Mouse (Mus musculus): ENCODE measurements at regions not wholly inside any gene's neighbourhood (a gene's known extent, or its start where the extent isn't known, plus 50 kb on each side); places are given as distances from the start of the nearest gene placed in this dataset.

DNA sequence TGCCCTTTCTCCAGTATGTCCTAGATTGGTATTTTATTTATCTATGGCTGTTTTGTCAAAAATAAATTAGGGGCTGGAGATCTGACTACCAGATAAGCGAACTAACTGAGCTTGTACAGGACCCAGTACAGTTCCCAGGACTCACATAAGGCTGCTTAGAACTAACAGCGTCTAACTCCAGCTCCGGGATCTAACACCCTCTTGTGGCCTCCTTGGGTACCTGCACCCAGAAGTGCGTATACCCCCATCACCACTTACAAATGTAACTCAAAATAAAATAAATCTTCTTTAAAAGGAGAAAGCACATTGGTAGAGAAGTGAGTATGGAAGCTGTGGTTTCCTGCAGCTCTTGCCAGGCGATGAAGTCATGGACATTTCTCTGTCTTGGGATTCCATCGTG lies 82.9 kb downstream of the Gm4791 start:
- Histone ChIP-seq H3K27ac (no peak overlapping the region), H3K4me3 (no peak overlapping the region), H3K9ac (no peak overlapping the region), H3K27me3 (no peaks in the 10 kb centered on the region), H3K36me3 (no peaks in the 10 kb centered on the region), H3K4me2 (no peak overlapping the region), H3K9me3 (0 out of 2 replicates have a peak, but pooled peaks cover 8% of the 10 kb centered on the region), H3K4me1 (peaks cover 9% of the 10 kb centered on the region)
- 94% methylated on average over 6 of the region's 6 CpGs for WGBS
- ATAC-seq (ENCODE audit: insufficient number of reproducible peaks, insufficient read depth, low FRiP score, low TSS enrichment, low read depth) = no peak

DNA sequence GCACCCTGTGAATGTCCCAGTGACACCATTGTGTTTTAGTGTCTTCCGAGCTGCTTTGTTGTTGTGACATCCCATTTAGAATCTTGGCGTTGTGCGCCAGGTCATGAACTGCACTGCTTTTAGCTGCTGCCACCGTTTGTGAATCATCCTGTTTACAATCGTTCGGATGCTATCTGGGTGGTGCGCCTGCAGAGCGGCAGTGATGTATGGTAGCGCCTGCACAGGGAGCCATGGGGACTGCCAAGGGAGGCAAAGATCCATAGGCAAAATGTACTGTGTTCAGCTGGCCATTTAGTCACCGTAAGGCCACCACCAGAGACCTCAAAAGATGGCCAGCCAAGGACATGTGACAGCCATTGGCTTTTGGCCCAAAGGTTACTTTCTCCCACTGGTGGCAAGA lies 93.3 kb downstream of the Gm4791 start:
- no peaks in the 10 kb centered on the region for H3K4me1 ChIP-seq
- no peak overlapping the region for H3K9ac ChIP-seq
- H3K36me3 ChIP-seq = no peaks in the 10 kb centered on the region
- H3K27me3 ChIP-seq = no peaks in the 10 kb centered on the region
- WGBS = 90% methylated on average over 10 of the region's 10 CpGs
- no peak overlapping the region for H3K27ac ChIP-seq
- no peak overlapping the region for H3K4me3 ChIP-seq
- no peak overlapping the region for H3K4me2 ChIP-seq
- no peaks in the 10 kb centered on the region for H3K9me3 ChIP-seq
- ATAC-seq (ENCODE audit: insufficient number of reproducible peaks, insufficient read depth, low FRiP score, low TSS enrichment, low read depth) = no peak

DNA sequence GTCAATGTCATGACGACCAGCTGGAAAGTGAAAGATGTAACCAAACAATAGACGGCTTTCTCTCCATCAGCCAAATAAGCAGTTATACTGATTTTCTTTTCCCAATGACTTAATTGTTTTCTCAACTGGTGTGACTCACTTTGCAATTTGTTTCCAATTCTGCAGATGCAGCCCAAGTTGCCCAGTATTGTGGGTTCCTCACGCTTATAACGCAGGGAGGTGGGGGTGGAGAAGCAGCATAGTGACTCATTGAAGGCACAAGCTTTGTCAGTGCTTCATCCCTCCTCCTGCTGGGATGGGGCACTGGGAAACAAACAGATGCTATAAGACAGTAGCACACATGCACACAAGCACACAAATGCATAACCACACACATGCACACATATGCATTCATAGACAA lies 97.1 kb downstream of the Gm4791 start:
- H3K4me3 ChIP-seq = no peak overlapping the region
- no peak overlapping the region for H3K9ac ChIP-seq
- no peaks in the 10 kb centered on the region for H3K9me3 ChIP-seq
- ATAC-seq (ENCODE audit: insufficient number of reproducible peaks, insufficient read depth, low FRiP score, low TSS enrichment, low read depth) = no peak
- H3K36me3 ChIP-seq = no peaks in the 10 kb centered on the region
- no peaks in the 10 kb centered on the region for H3K4me1 ChIP-seq
- 89% methylated on average over 4 of the region's 4 CpGs for WGBS
- H3K27me3 ChIP-seq = no peaks in the 10 kb centered on the region
- no peak overlapping the region for H3K4me2 ChIP-seq
- no peak overlapping the region for H3K27ac ChIP-seq

DNA sequence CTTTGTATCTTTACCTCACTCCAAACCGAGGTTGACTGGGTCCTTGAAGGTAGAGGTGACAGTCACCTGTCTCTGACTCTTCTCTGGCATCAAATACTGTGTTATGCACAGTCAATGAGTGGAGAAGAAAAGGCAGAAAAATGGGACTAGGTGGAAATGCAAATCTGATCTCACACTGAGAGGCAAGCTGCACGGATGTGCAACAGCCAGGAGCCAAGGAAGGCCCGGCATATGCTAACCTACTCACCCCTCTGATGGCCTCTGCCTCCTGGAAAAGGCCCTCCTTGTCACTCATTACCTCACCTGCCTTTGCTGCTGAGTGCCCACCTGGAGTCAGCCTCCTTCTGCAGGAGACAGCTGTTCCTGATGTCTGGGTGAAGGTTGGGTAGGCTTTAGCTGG lies 104.8 kb downstream of the Gm4791 start:
- no peaks in the 10 kb centered on the region for H3K4me1 ChIP-seq
- no peak overlapping the region for H3K4me3 ChIP-seq
- no peaks in the 10 kb centered on the region for H3K36me3 ChIP-seq
- 85% methylated on average over 3 of the region's 3 CpGs for WGBS
- no peak overlapping the region for H3K4me2 ChIP-seq
- no peak overlapping the region for H3K9ac ChIP-seq
- H3K9me3 ChIP-seq = no peaks in the 10 kb centered on the region
- H3K27me3 ChIP-seq = no peaks in the 10 kb centered on the region
- no peak for ATAC-seq (ENCODE audit: insufficient number of reproducible peaks, insufficient read depth, low FRiP score, low TSS enrichment, low read depth)
- H3K27ac ChIP-seq = no peak overlapping the region

DNA sequence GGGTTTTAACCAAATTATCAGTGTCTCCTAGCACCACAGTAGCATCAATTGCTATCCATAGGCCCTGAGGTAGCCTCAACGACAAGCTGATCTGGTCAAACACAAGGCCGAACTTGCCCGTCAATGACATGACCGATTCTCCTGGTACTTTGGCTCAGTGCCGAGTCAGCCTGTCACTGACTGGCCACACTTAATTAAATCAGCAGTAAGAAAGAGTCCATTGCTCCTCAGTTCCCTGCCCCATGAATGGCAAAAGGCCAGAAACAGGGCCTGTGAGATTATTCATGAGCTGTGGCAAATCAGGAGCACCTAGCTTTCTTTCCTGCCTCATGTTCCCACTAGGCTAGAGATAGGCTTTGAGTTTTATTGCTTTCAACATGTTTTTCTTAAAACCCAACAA lies 105.4 kb downstream of the Gm4791 start:
- no peak overlapping the region for H3K9ac ChIP-seq
- no peak overlapping the region for H3K4me3 ChIP-seq
- no peaks in the 10 kb centered on the region for H3K4me1 ChIP-seq
- no peaks in the 10 kb centered on the region for H3K9me3 ChIP-seq
- ATAC-seq (ENCODE audit: insufficient number of reproducible peaks, insufficient read depth, low FRiP score, low TSS enrichment, low read depth) = no peak
- WGBS = 88% methylated on average over 5 of the region's 5 CpGs
- no peak overlapping the region for H3K4me2 ChIP-seq
- no peaks in the 10 kb centered on the region for H3K27me3 ChIP-seq
- H3K36me3 ChIP-seq = no peaks in the 10 kb centered on the region
- H3K27ac ChIP-seq = no peak overlapping the region

DNA sequence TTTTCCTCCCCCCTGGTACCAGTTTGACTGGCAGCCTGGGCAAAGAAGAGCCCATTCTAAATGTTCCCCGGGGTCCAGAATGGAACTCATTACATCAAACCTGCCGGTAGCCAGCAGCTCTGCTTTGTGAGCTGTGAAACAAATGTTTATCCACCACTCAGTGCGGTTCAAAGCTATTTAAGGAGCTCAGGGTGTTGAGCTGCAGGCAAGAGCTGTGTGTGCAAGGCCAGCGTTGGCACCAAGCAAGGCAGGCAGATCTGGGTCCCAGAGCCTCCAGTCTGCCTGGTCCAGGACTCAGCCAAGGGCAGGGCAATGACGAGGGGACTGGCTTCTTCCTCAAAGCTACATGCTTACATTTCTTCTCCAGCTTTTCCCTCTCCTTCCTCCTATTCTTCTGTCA lies 109.6 kb downstream of the Gm4791 start:
- H3K27me3 ChIP-seq = no peaks in the 10 kb centered on the region; the same call in 1 of the 2 replicates
- H3K4me3 ChIP-seq = no peak overlapping the region
- H3K36me3 ChIP-seq = no peaks in the 10 kb centered on the region
- WGBS = 59% methylated on average over 5 of the region's 5 CpGs
- H3K4me1 ChIP-seq = peaks cover 5% of the 10 kb centered on the region; the same call in 1 of the 2 replicates
- H3K27ac ChIP-seq = no peak overlapping the region
- H3K4me2 ChIP-seq = no peak overlapping the region
- no peak overlapping the region for H3K9ac ChIP-seq
- no peak for ATAC-seq (ENCODE audit: insufficient number of reproducible peaks, insufficient read depth, low FRiP score, low TSS enrichment, low read depth)
- H3K9me3 ChIP-seq = no peaks in the 10 kb centered on the region

DNA sequence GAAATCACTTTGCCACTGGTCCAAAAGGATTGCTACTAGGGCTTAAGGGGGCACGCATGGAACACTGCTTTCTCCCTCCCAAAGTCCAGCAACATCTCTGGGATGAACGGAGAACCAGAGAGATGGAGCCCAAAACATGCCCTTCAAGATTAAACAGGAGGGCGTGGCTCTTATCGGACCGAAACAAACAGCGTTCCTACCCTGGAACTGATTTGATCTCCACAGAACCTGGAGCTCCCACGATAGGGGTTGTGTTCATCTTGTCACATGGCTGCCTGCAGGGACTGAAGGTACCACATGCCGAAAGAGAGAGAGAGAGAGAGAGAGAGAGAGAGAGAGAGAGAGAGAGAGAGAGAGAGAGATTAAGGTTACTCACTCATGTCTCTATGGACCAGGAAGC lies 120.7 kb downstream of the Gm4791 start:
- Histone ChIP-seq H3K4me1 (no peaks in the 10 kb centered on the region), H3K9me3 (no peaks in the 10 kb centered on the region), H3K27me3 (no peaks in the 10 kb centered on the region), H3K9ac (no peak overlapping the region), H3K4me3 (no peak overlapping the region), H3K4me2 (no peak overlapping the region), H3K27ac (no peak overlapping the region), H3K36me3 (no peaks in the 10 kb centered on the region)
- no peak for ATAC-seq (ENCODE audit: insufficient number of reproducible peaks, insufficient read depth, low FRiP score, low TSS enrichment, low read depth)
- 77% methylated on average over 8 of the region's 8 CpGs for WGBS

DNA sequence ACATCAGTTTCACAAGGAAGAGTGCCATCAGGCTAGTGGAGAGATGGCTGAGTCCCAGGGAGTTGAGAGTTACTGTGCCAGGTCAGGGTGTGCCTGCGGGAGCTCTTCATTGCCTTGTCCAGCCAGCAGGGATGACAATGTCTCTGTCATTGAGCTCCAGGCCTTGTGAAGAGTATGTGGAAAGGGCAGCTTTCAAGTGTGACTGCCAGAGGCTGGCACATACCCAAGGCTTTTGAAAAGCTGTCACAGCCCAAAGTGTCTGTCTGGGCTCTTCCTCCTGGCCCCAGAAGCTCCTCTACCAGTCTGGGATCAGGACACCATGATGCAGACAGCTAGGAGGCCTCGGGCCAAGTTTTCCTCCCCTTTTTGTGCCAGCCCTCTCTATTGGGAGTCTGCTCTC lies 124.6 kb downstream of the Gm4791 start:
- no peak for ATAC-seq (ENCODE audit: insufficient number of reproducible peaks, insufficient read depth, low FRiP score, low TSS enrichment, low read depth)
- 82% methylated on average over 2 of the region's 2 CpGs for WGBS
- Histone ChIP-seq H3K27me3 (no peaks in the 10 kb centered on the region), H3K27ac (no peak overlapping the region), H3K4me3 (no peak overlapping the region), H3K4me2 (no peak overlapping the region), H3K9me3 (no peaks in the 10 kb centered on the region), H3K9ac (no peak overlapping the region), H3K36me3 (no peaks in the 10 kb centered on the region), H3K4me1 (no peaks in the 10 kb centered on the region)

DNA sequence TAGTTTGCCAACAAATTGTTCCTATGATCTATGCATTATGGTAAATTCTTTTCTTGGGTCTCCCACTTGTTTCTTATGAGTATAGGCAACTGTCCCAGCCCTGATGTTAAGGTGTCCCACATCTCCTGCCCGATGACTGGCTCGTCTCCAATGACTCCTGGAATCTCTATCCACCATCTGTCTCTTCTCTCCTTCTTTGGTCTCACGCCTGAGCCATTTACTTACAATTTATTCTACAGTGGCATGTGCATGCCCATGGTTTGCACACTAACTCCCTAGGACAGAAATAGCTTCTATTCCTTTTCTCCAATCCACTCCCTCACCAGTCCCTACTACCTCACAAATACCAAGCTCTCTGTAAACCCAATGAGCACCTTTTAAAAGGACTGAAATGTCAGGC lies 127.0 kb downstream of the Gm4791 start:
- Histone ChIP-seq H3K4me3 (no peak overlapping the region), H3K4me1 (no peaks in the 10 kb centered on the region), H3K27ac (no peak overlapping the region), H3K36me3 (no peaks in the 10 kb centered on the region), H3K27me3 (no peaks in the 10 kb centered on the region), H3K9me3 (no peaks in the 10 kb centered on the region), H3K9ac (no peak overlapping the region), H3K4me2 (no peak overlapping the region)
- no peak for ATAC-seq (ENCODE audit: insufficient number of reproducible peaks, insufficient read depth, low FRiP score, low TSS enrichment, low read depth)
- WGBS = 85% methylated on average over 3 of the region's 3 CpGs

DNA sequence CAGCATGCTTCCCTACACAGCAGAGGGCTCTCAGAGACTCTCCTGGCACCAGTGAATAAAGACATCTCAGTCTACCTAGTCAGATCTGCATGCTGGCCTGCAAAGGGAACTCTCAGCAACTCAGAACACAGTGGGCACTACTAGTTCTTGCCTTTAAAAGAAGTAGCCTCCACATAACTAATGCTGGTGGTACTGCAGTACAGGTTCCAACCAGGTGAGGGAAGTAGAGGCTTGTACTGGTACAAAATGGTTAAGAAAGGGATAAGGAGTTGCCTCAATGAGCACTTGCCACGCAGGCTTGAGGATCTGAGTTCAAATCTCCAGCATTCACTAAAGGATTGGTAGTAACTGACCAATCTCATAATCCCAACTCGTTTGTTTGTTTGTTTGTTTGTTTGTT lies 127.7 kb downstream of the Gm4791 start:
- no peak for ATAC-seq (ENCODE audit: insufficient number of reproducible peaks, insufficient read depth, low FRiP score, low TSS enrichment, low read depth)
- Histone ChIP-seq H3K27ac (no peak overlapping the region), H3K36me3 (no peaks in the 10 kb centered on the region), H3K4me1 (no peaks in the 10 kb centered on the region), H3K4me3 (no peak overlapping the region), H3K9me3 (no peaks in the 10 kb centered on the region), H3K4me2 (no peak overlapping the region), H3K9ac (no peak overlapping the region), H3K27me3 (no peaks in the 10 kb centered on the region)
- 64% methylated on average over 2 of the region's 2 CpGs for WGBS

DNA sequence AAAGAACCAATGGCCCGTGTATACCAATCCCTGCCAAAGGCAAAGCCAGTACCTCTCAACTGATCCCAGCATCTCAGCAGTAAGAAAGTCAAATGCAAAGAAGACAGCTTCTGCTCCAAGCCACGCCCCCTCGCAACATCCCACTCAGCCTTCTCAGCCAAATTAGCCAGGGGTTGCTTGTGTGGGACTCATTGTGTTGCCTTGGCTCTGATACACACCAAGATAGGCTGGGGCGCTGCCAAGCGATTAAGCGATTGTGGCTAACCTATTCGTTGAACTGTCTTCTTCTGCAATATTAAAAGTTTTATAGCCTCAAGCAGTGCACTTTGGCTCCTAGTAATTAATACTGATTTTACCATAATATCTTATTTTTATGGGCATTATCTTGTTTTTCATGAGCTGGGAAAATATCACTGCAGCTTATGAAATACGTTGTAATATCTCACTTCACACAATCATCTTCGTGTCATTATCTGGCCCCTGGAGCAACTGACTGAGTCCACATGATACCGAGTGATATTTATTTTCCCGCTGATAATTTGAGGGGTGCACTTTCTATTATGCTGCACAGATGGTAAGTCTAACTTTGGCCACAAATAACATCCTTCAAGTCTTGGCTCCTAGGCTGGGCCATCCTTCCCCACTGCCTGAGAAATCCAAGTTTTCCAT lies 129.3 kb downstream of the Gm4791 start:
- no peak overlapping the region for H3K9ac ChIP-seq
- 82% methylated on average over 11 of the region's 11 CpGs for WGBS
- no peaks in the 10 kb centered on the region for H3K36me3 ChIP-seq
- H3K9me3 ChIP-seq = no peaks in the 10 kb centered on the region
- no peak overlapping the region for H3K27ac ChIP-seq
- no peak overlapping the region for H3K4me3 ChIP-seq
- H3K4me1 ChIP-seq = no peaks in the 10 kb centered on the region
- no peak for ATAC-seq (ENCODE audit: insufficient number of reproducible peaks, insufficient read depth, low FRiP score, low TSS enrichment, low read depth)
- H3K4me2 ChIP-seq = no peak overlapping the region
- no peaks in the 10 kb centered on the region for H3K27me3 ChIP-seq

DNA sequence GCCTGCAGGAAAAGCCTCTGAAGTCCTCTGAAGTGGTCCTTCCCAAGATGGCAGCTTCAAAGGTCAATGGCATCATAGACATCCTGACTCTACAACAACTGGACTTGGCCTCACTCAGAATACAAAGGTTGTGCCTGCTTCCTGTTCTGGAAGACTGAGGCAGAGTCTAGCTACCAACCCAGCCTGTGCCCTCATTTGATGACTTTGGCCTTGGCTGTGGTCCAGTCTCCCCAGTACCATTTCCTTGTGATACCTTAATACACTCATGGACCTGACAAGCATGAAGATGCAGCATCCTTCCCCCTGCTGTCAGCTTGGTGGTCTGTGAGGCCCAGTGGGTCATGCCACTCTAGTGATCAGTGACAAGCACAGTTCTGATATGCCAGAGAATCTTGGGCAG lies 130.6 kb downstream of the Gm4791 start:
- Histone ChIP-seq H3K9ac (no peak overlapping the region), H3K4me3 (no peak overlapping the region), H3K36me3 (no peaks in the 10 kb centered on the region), H3K4me1 (0 out of 2 replicates have a peak, but pooled peaks cover 2% of the 10 kb centered on the region), H3K27me3 (no peaks in the 10 kb centered on the region), H3K27ac (no peak overlapping the region), H3K9me3 (no peaks in the 10 kb centered on the region), H3K4me2 (no peak overlapping the region)
- ATAC-seq (ENCODE audit: insufficient number of reproducible peaks, insufficient read depth, low FRiP score, low TSS enrichment, low read depth) = no peak

DNA sequence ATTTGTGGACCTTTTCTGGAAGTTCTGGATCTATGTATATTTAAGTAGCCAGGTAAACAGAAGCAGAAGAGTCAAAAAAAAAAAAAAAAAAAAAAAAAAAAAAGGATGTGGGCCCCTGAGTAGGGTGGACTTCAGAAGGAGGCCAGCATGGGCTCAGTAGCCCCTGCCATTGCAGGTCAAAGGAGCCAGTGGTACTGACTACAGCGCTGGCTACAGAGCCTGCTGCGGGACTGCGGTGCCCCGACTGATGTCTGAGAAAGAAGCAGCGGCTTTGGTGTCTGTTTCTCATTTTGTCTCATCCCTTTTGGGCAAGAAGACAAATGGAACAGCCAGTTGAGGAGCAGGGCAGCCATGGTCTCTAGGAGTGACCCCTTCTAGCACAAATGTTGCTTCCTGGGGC lies 134.9 kb downstream of the Gm4791 start:
- Histone ChIP-seq H3K4me1 (0 out of 2 replicates have a peak, but pooled peaks cover 2% of the 10 kb centered on the region), H3K27ac (no peak overlapping the region), H3K4me3 (no peak overlapping the region), H3K9ac (no peak overlapping the region), H3K36me3 (no peaks in the 10 kb centered on the region), H3K9me3 (no peaks in the 10 kb centered on the region), H3K27me3 (no peaks in the 10 kb centered on the region), H3K4me2 (no peak overlapping the region)
- ATAC-seq (ENCODE audit: insufficient number of reproducible peaks, insufficient read depth, low FRiP score, low TSS enrichment, low read depth) = no peak
- 60% methylated on average over 5 of the region's 5 CpGs for WGBS

Data from embryonic facial prominence, embryonic 13.5 days (tissue).